Mouse (Mus musculus) kidney, adult 2 months (tissue): Measurements from ENCODE around the gene Arrb2.

Source experiments
- CTCF ChIP-seq: fragments of 200-500 bp; conservative IDR thresholded peaks from 2 replicates; pipeline ENCODE4 v1.5.1; 2011; ENCODE audit warnings: low read depth, mild to moderate bottlenecking, control low read depth, low read length, moderate library complexity, mixed read lengths; ENCODE audit not compliant: insufficient read depth, insufficient read length
- POLR2A ChIP-seq: fragments of 200-500 bp; IDR thresholded peaks from one replicate; pipeline ENCODE4 v1.6.1; 2011; ENCODE audit warnings: low read depth, low read length, control low read depth

DNA sequence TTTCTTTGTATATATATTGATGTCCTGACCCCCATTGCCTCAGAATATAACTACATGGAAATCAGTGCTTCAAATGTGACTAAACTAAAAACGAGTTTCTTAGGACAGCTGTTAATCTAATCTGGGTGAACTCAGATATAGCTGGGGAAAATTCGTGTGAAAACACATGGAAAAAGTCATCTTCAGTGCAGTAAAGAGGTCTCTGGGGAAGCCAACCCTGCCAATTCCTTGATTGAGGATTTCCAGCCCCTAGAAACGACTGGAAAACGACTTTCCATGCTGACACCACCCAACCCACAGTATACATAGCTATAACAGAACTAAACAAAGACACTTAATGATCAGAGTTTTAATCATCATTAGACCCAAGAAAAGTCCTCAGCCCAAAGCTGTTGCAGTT lies 55.4 kb downstream of the Arrb2 start:
- no peak for TF ChIP-seq POLR2A
- no peak for TF ChIP-seq CTCF
